8 mouse cellular contexts compared by ENCODE assay signal in genomic region chr9:101689532-101690401, GRCm38 (mm10).
A peak's percentile ranks its signal among the peaks of the same experiment; 100 is the strongest.
DNase-seq lines count a peak whose midpoint lies in the region; ATAC-seq and TF ChIP-seq lines count a peak whose summit lies in the region.

No protein-coding gene starts in this region.

- DNase-seq in adrenal gland, adult 8-10 months: peak; percentile 60
- DNase-seq in cerebellum, postnatal 36 days: peak; percentile 92 to 97
- peak; percentile 97 for DNase-seq in frontal cortex, postnatal 36 days (ENCODE audit: low spot score in 2 of 2)
- peak; percentile 64 to 97 for DNase-seq in left cerebral cortex, adult 9 months (ENCODE audit: low spot score in 2 of 2)
- DNase-seq in midbrain, embryonic 10.5 days (ENCODE audit: low spot score): peak; percentile 92
- no peak for DNase-seq in natural killer cell, adult 2 months (ENCODE audit: low spot score in 2 of 2)

- H3K27ac ChIP-seq in intestine, embryonic 16.5 days (ENCODE audit: low read length): no peak overlapping the region
- peak overlapping the region; percentile 75 for H3K27ac ChIP-seq in midbrain, embryonic 10.5 days (replicated peaks)
- H3K27ac ChIP-seq in small intestine, adult 2 months (ENCODE audit: insufficient read depth, low read depth, low read length): no peak overlapping the region

- H3K4me2 ChIP-seq in intestine, embryonic 16.5 days (ENCODE audit: low read depth, low read length): no peak overlapping the region

- peak; percentile 55; the same call in 1 of the 2 replicates for ATAC-seq in intestine, embryonic 16.5 days

- H3K36me3 ChIP-seq in intestine, embryonic 16.5 days (ENCODE audit: control insufficient read depth, insufficient read depth, low read length): no peaks in the 10 kb centered on the region
- H3K36me3 ChIP-seq in midbrain, embryonic 10.5 days: no peaks in the 10 kb centered on the region
- no peaks in the 10 kb centered on the region for H3K36me3 ChIP-seq in small intestine, adult 2 months (ENCODE audit: control insufficient read depth, insufficient read depth, low read length)

- H3K4me3 ChIP-seq in intestine, embryonic 16.5 days (ENCODE audit: low read length): no peak overlapping the region
- peak overlapping the region; percentile 40 for H3K4me3 ChIP-seq in midbrain, embryonic 10.5 days
- no peak overlapping the region for H3K4me3 ChIP-seq in small intestine, adult 2 months (ENCODE audit: low read depth, low read length)

- H3K9ac ChIP-seq in intestine, embryonic 16.5 days (ENCODE audit: low read depth, low read length): no peak overlapping the region

- H3K9me3 ChIP-seq in intestine, embryonic 16.5 days (ENCODE audit: control insufficient read depth, low read length): no peaks in the 10 kb centered on the region
- no peaks in the 10 kb centered on the region for H3K9me3 ChIP-seq in midbrain, embryonic 10.5 days (replicated peaks)

- peak; percentile 63; the same call in 1 of the 2 replicates for TF ChIP-seq CTCF in small intestine, adult 2 months (IDR thresholded peaks at IDR 0.05; ENCODE audit: extremely low read depth, insufficient read length, insufficient replicate concordance, low read depth, low read length)

- no peaks in the 10 kb centered on the region for H3K27me3 ChIP-seq in intestine, embryonic 16.5 days (replicated peaks; ENCODE audit: control insufficient read depth, insufficient read depth, low read length)
- peaks cover 17% of the 10 kb centered on the region for H3K27me3 ChIP-seq in midbrain, embryonic 10.5 days (ENCODE audit: low read depth, poor library complexity, severe bottlenecking)
- no peaks in the 10 kb centered on the region for H3K27me3 ChIP-seq in small intestine, adult 2 months (ENCODE audit: control insufficient read depth, insufficient read depth, low read length)

- TF ChIP-seq POLR2A in small intestine, adult 2 months (IDR thresholded peaks at IDR 0.05; ENCODE audit: low read depth, low read length): no peak

- no peaks in the 10 kb centered on the region for H3K4me1 ChIP-seq in intestine, embryonic 16.5 days (ENCODE audit: control insufficient read depth, insufficient read depth, low read length)
- H3K4me1 ChIP-seq in midbrain, embryonic 10.5 days: peaks cover 14% of the 10 kb centered on the region
- no peaks in the 10 kb centered on the region for H3K4me1 ChIP-seq in small intestine, adult 2 months (ENCODE audit: control insufficient read depth, insufficient read depth, insufficient read length, low read length)

- WGBS in intestine, embryonic 16.5 days: 16% methylated on average over 11 of the region's 11 CpGs
- 20% methylated on average over 11 of the region's 11 CpGs for WGBS in midbrain, embryonic 10.5 days
- 16% methylated on average over 11 of the region's 11 CpGs for WGBS in small intestine, adult 2 months

Comparison
In these comparisons a context has a peak if more than half of its experiments do, and no peak if none do; other contexts are left out.
1. DNase-seq: peak in adrenal gland, adult 8-10 months (single experiment), cerebellum, postnatal 36 days (2 of 2), frontal cortex, postnatal 36 days (2 of 2), left cerebral cortex, adult 9 months (2 of 2) and midbrain, embryonic 10.5 days (single experiment); none in natural killer cell, adult 2 months (0 of 2).